Mouse (Mus musculus) spleen, adult 10 weeks (tissue): Measurements from ENCODE around the gene Gm45521. TPM values are rescaled to one million over a fixed set of nuclear protein-coding genes. Genes with fewer than 3 reads are reported as not detected.

Experiments used
- polyA plus RNA-seq: library from polyadenylated mRNA; stranded (reverse); fragments of 350-450 nt; fragmentation: Illumina TruSeq; extraction: RNeasy Lipid Tissue Mini Kit (QIAGEN cat#74804); gene quantifications from one replicate; pipeline ENCODE4 v1.2.3, GENCODE M21; 2015; ENCODE audit warnings: low replicate concordance; ENCODE audit not compliant: insufficient read depth

The Gm45521 gene
- polyA plus RNA-seq = not detected

DNA sequence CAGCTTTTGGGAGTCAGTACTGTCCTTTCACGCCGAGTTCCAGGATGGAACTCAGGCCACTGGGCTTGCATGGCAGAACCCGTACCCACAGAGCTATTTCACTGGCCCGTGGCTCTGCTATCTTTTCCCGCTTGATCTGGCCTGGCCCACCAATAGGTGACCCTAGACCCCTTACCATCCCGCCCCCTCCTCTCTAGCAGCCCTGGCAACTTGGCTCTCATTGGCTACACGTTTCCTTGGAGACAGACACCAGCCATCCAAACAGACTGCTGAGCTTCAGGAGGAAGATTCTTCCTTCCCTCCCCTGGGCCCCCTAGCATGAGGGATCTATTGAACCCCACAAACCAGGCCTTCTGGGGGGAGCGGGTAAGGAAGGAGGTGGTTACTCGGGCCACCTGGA lies at the start of gene Gm45521:
Gene Gm45521 (plus strand): TSS at position 240 of the 400 bp plus-strand sequence.

DNA sequence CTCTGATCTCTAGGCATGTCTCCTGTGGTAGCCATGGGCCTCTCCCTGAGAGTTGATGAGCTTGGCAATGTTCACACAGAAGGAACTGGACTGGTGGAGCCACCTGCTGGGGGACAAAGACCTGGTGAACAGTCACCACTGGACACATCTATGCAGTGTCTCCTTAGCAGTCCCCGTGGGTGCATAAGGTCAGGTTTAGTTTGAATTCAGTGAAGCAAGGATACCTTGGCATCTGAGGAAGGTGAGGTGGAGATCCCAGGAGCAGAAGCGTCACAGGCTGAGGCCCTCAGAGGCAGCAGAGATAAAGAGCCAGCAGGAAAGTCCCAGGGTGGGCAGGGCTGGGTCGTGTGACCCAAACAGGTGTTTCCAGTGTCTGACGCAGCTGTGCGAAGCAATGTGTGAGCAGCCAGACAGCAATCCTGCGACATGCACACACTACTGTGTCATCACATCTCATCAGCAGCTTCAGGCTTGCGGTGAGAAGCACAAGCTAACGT lies 37.2 kb downstream of the Gm45521 start, which contains the start of gene Dnase1l3:
Gene Dnase1l3 (minus strand): TSS at position 303 of the 497 bp plus-strand sequence.

DNA sequence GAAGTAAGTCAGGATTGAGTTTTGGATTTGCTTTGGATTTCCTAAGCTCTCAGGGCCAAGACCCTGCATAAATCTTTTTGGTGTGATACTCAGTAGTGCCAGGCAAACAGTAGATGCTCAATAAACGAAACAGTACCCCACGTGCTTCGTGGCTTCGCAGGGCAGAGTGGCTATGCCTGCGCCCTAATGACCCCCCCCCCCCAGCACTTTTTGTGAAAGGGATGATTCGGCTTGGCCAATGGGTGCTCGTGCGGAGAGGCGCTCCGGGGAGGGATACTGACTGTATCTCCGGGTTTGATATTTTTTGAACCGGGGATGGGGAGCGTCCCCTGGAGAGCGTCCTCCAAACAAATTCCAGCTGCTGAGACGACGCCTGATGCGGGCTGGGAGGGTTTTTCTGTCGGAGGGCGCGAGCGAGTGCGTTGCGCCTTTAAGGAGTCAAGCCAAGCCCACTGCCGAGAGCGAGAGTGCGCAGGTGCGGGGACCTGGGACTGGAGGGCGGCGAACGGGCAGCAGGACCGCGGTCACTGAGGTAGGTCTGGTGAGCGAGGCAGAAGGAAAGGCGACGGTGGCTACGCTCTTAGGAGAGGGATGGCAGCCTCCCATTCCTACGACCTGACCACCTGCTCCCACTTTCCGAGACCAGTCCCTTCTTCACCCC lies 45.5 kb downstream of the Gm45521 start, which contains the start of gene Abhd6:
Gene Abhd6 (plus strand): TSS at position 471 of the 661 bp plus-strand sequence.

Other genes starting within 250 kb of the Gm45521 start
- not detected for gene Gm26661, start 165.7 kb upstream of the Gm45521 start, polyA plus RNA-seq
- 10.4 TPM for gene Flnb, start 139.3 kb upstream of the Gm45521 start, polyA plus RNA-seq
- 99.6 TPM for gene Dnase1l3, start 37.3 kb downstream of the Gm45521 start, polyA plus RNA-seq
- 12.7 TPM for gene Abhd6, start 45.6 kb downstream of the Gm45521 start, polyA plus RNA-seq
- 34.9 TPM for gene Rpp14, start 123.1 kb downstream of the Gm45521 start, polyA plus RNA-seq
- gene Pxk, start 140.9 kb downstream of the Gm45521 start, polyA plus RNA-seq = 149 TPM
- 136 TPM for gene Pdhb, start 215.7 kb downstream of the Gm45521 start, polyA plus RNA-seq